ENCODE assay signal across 19 mouse cellular contexts in genomic region chr17:5896066-5896465, GRCm38 (mm10). TPM values are rescaled to one million over a fixed set of nuclear protein-coding genes. Genes with fewer than 3 reads are reported as not detected.
DNase-seq lines count a peak whose midpoint lies in the region; ATAC-seq and TF ChIP-seq lines count a peak whose summit lies in the region.
"Had no signal": no experiment of that assay in that cellular context is flagged by ENCODE, and none has a peak within 500 bp of the region (broad histone marks: within the 10 kb centered on the region; RNA-seq: fewer than 3 reads in every experiment).

No protein-coding gene starts in this region.

- TF ChIP-seq POLR2A in lung, adult 2 months (IDR thresholded peaks at IDR 0.05; ENCODE audit: borderline replicate concordance, extremely low read depth, low read depth, low read length) = no peak

- no peaks in the 10 kb centered on the region for H3K9me3 ChIP-seq in hindbrain, embryonic 13.5 days
- H3K9me3 ChIP-seq in hindbrain, embryonic 12.5 days (replicated peaks) = no peaks in the 10 kb centered on the region
- H3K9me3 ChIP-seq: heart, embryonic 13.5 days; hindbrain, embryonic 15.5 days; limb, embryonic 15.5 days; liver, embryonic 15.5 days; midbrain, embryonic 12.5 days; neural tube, embryonic 13.5 days had no signal

- no peak for TF ChIP-seq CTCF in lung, adult 2 months (IDR thresholded peaks at IDR 0.05; ENCODE audit: insufficient read depth, low read length)

- no peak for ATAC-seq in hindbrain, embryonic 13.5 days (ENCODE audit: low FRiP score)
- no peak for ATAC-seq in hindbrain, embryonic 12.5 days (ENCODE audit: low FRiP score)

- no peak overlapping the region for H3K27ac ChIP-seq in hindbrain, embryonic 13.5 days
- H3K27ac ChIP-seq in hindbrain, embryonic 12.5 days = no peak overlapping the region
- H3K27ac ChIP-seq: heart, embryonic 13.5 days; hindbrain, embryonic 15.5 days; limb, embryonic 15.5 days; liver, embryonic 15.5 days; midbrain, embryonic 12.5 days; neural tube, embryonic 13.5 days had no signal

- peaks cover 9% of the 10 kb centered on the region for H3K4me1 ChIP-seq in hindbrain, embryonic 13.5 days (replicated peaks)
- H3K4me1 ChIP-seq in hindbrain, embryonic 12.5 days = peaks cover 12% of the 10 kb centered on the region
- H3K4me1 ChIP-seq in lung, adult 2 months (ENCODE audit: control insufficient read depth, insufficient read depth, low read length) = no peaks in the 10 kb centered on the region; the same call in 1 of the 2 replicates

- DNase-seq in lung, postnatal 36 days = peak; percentile 29
- DNase-seq in lung, adult 2 months = no peak
- peak; percentile 54 for DNase-seq in large intestine, adult 2 months (ENCODE audit: low read depth, low spot score)
- DNase-seq in layer of hippocampus, adult 8-10 months (ENCODE audit: low spot score in 2 of 2) = no peak
- DNase-seq in layer of hippocampus, postnatal 14 days (ENCODE audit: low spot score in 2 of 2) = no peak
- DNase-seq: cerebellum, postnatal 14 days; kidney, adult 18-20 months; right cerebral cortex, adult 18-20 months; thymus, adult 18-20 months; thymus, postnatal 4 days had no signal

- H3K36me3 ChIP-seq in hindbrain, embryonic 13.5 days = peaks cover 8% of the 10 kb centered on the region; the same call in 1 of the 2 replicates
- peaks cover 10% of the 10 kb centered on the region; the same call in 1 of the 2 replicates for H3K36me3 ChIP-seq in hindbrain, embryonic 12.5 days
- H3K36me3 ChIP-seq: hindbrain, embryonic 15.5 days had no signal

- H3K9ac ChIP-seq in hindbrain, embryonic 13.5 days = 0 out of 2 replicates have a peak overlapping the region, but pooled peaks have one; percentile 1
- no peak overlapping the region for H3K9ac ChIP-seq in hindbrain, embryonic 12.5 days
- H3K9ac ChIP-seq: heart, embryonic 13.5 days; hindbrain, embryonic 15.5 days; limb, embryonic 15.5 days; liver, embryonic 15.5 days; midbrain, embryonic 12.5 days; neural tube, embryonic 13.5 days had no signal

- H3K27me3 ChIP-seq in hindbrain, embryonic 13.5 days = no peaks in the 10 kb centered on the region
- H3K27me3 ChIP-seq in hindbrain, embryonic 12.5 days = no peaks in the 10 kb centered on the region
- H3K27me3 ChIP-seq: CH12.LX; heart, embryonic 13.5 days; hindbrain, embryonic 15.5 days; limb, embryonic 15.5 days; liver, embryonic 15.5 days; midbrain, embryonic 12.5 days; neural tube, embryonic 13.5 days had no signal

- no peak overlapping the region for H3K4me3 ChIP-seq in hindbrain, embryonic 13.5 days
- H3K4me3 ChIP-seq in hindbrain, embryonic 12.5 days = no peak overlapping the region
- no peak overlapping the region for H3K4me3 ChIP-seq in lung, adult 2 months (replicated peaks; ENCODE audit: extremely low read depth, low read depth, low read length)
- H3K4me3 ChIP-seq: heart, embryonic 13.5 days; hindbrain, embryonic 15.5 days; limb, embryonic 15.5 days; liver, embryonic 15.5 days; midbrain, embryonic 12.5 days; neural tube, embryonic 13.5 days had no signal

- no peak overlapping the region for H3K4me2 ChIP-seq in hindbrain, embryonic 13.5 days
- no peak overlapping the region for H3K4me2 ChIP-seq in hindbrain, embryonic 12.5 days (replicated peaks)
- H3K4me2 ChIP-seq: heart, embryonic 13.5 days; hindbrain, embryonic 15.5 days; limb, embryonic 15.5 days; liver, embryonic 15.5 days; midbrain, embryonic 12.5 days; neural tube, embryonic 13.5 days had no signal

- WGBS in hindbrain, embryonic 13.5 days = 72% methylated on average over 4 of the region's 4 CpGs
- WGBS in hindbrain, embryonic 12.5 days = 77% methylated on average over 4 of the region's 4 CpGs
- 65% methylated on average over 4 of the region's 4 CpGs for WGBS in lung, adult 2 months
- WGBS in large intestine, adult 2 months = 23% methylated on average over 4 of the region's 4 CpGs

RNA-seq across cellular contexts. Expression of gene Synj2, which starts 45.0 kb away (rescaled TPM):
- polyA plus RNA-seq in hindbrain, embryonic 13.5 days (2015; fragmentation: Nextera tagmentation; extraction: Ambion mirVana) = 0.74 and 1.1 TPM in 2 replicates
- 1.9 TPM in 2 replicates for polyA plus RNA-seq in hindbrain, embryonic 12.5 days (2016; fragmentation: Nextera tagmentation; extraction: Ambion mirVana)
- polyA plus RNA-seq in lung, adult 2 months (2012; rRNA removed) = 7.1 and 10.9 TPM in 2 replicates
- polyA plus RNA-seq in large intestine, adult 2 months (2012; rRNA removed) = 4.3 and 5.7 TPM in 2 replicates
- total RNA-seq in layer of hippocampus, adult 8-10 months (2022) = 10 to 100 TPM; 61.3 to 82.7 (median 71.8) TPM
- 10 to 100 TPM; 47.4 to 52.1 TPM for total RNA-seq in layer of hippocampus, postnatal 14 days (2021)

RNA-seq across cellular contexts. Expression of gene Snx9, which starts 54.9 kb away (rescaled TPM):
- 7.5 and 8.4 TPM in 2 replicates for polyA plus RNA-seq in hindbrain, embryonic 13.5 days (2015; fragmentation: Nextera tagmentation; extraction: Ambion mirVana)
- polyA plus RNA-seq in hindbrain, embryonic 12.5 days (2016; fragmentation: Nextera tagmentation; extraction: Ambion mirVana) = 20.8 and 22.0 TPM in 2 replicates
- 26.7 and 31.4 TPM in 2 replicates for polyA plus RNA-seq in lung, adult 2 months (2012; rRNA removed)
- 42.8 and 75.3 TPM in 2 replicates for polyA plus RNA-seq in large intestine, adult 2 months (2012; rRNA removed)
- 10 to 100 TPM; 15.0 to 16.8 (median 15.5) TPM for total RNA-seq in layer of hippocampus, adult 8-10 months (2022)
- 10 to 100 TPM; 13.4 to 13.7 TPM for total RNA-seq in layer of hippocampus, postnatal 14 days (2021)

Comparison
In these comparisons a context has a peak if more than half of its experiments do, and no peak if none do; other contexts are left out.
1. DNase-seq: peak in lung, postnatal 36 days (single experiment) and large intestine, adult 2 months (single experiment); none in lung, adult 2 months (single experiment), layer of hippocampus, adult 8-10 months (0 of 2) and layer of hippocampus, postnatal 14 days (0 of 2).